Mouse (Mus musculus) heart, postnatal 0 days (tissue): ENCODE measurements around the gene Selenoo. TPM values are rescaled to one million over a fixed set of nuclear protein-coding genes. Genes with fewer than 3 reads are reported as not detected.

Experiments used
- ATAC-seq: fragments of 200-750 bp; cut with Nextera tagmentation; 2 replicates; pipeline ENCODE4 v1.8.0; 2017; ENCODE audit warnings: low read depth, moderate number of reproducible peaks, moderate library complexity; ENCODE audit not compliant: insufficient read depth
- DNase-seq: peaks from one replicate; pipeline ENCODE4 v3.0.0-alpha.2; 2016; ENCODE audit warnings: low spot score
- H3K27ac ChIP-seq: fragments of 300-500 bp; sonication (generic); 2 replicates; pipeline ENCODE4 v1.5.1; 2014; ENCODE audit warnings: low read depth, mild to moderate bottlenecking
- H3K27me3 ChIP-seq: fragments of 300-500 bp; sonication (generic); 2 replicates; pipeline ENCODE4 v1.6.1; 2014; ENCODE audit warnings: low read length, mixed read lengths; ENCODE audit not compliant: control insufficient read depth, insufficient read depth
- H3K36me3 ChIP-seq: fragments of 300-500 bp; sonication (generic); replicated peaks from 2 replicates; pipeline ENCODE4 v1.6.1; 2014; ENCODE audit warnings: low read length, mixed read lengths; ENCODE audit not compliant: control insufficient read depth, insufficient read depth
- H3K4me1 ChIP-seq: fragments of 300-500 bp; sonication (generic); 2 replicates; pipeline ENCODE4 v1.6.1; 2014; ENCODE audit warnings: antibody characterized with exemption; ENCODE audit not compliant: control insufficient read depth, insufficient read depth
- H3K4me2 ChIP-seq: fragments of 300-500 bp; sonication (generic); 2 replicates; pipeline ENCODE4 v1.6.1; 2014; ENCODE audit warnings: low read depth, mild to moderate bottlenecking, low read length, moderate library complexity
- H3K4me3 ChIP-seq: fragments of 300-500 bp; sonication (generic); 2 replicates; pipeline ENCODE4 v1.5.1; 2014; ENCODE audit warnings: low read depth, low read length
- H3K9ac ChIP-seq: fragments of 300-500 bp; sonication (generic); replicated peaks from 2 replicates; pipeline ENCODE4 v1.6.1; 2014; ENCODE audit warnings: low read depth, low read length, mixed read lengths
- H3K9me3 ChIP-seq: fragments of 300-500 bp; sonication (generic); replicated peaks from 2 replicates; pipeline ENCODE4 v1.6.1; 2016; ENCODE audit warnings: low read length; ENCODE audit not compliant: control insufficient read depth
- CTCF ChIP-seq: IDR thresholded peaks from 2 replicates; pipeline ENCODE4 v1.5.1; 2016; ENCODE audit warnings: antibody characterized with exemption, control low read depth, low read depth
- EP300 ChIP-seq: IDR thresholded peaks from 2 replicates; pipeline ENCODE4 v1.6.1; 2016; ENCODE audit warnings: antibody characterized with exemption, low read depth
- WGBS: fragments of 180-500 bp; shearing (Covaris S2); extraction: QIAGEN DNeasy Blood & Tissue Kit; methylation state at CpG from one replicate; pipeline ENCODE4 v1.1.7; 2014; 5-methylcytosine and 5-hydroxymethylcytosine counted together
- polyA plus RNA-seq: library from polyadenylated mRNA; unstranded; fragments of >200 nt; fragmentation: Nextera tagmentation; extraction: Ambion mirVana; gene quantifications from 2 replicates; pipeline ENCODE4 v1.2.1, GENCODE M21; 2015
- total RNA-seq: library from RNA; depleted of rRNA; stranded (reverse); fragments of >200 nt; gene quantifications from 2 replicates; pipeline ENCODE4 v1.2.3, GENCODE M21; 2014; ENCODE audit warnings: low replicate concordance

Selenoo gene
- total and polyA plus RNA-seq, 2 experiments from 2014 or later, result 11.3 to 39.1 TPM

DNA sequence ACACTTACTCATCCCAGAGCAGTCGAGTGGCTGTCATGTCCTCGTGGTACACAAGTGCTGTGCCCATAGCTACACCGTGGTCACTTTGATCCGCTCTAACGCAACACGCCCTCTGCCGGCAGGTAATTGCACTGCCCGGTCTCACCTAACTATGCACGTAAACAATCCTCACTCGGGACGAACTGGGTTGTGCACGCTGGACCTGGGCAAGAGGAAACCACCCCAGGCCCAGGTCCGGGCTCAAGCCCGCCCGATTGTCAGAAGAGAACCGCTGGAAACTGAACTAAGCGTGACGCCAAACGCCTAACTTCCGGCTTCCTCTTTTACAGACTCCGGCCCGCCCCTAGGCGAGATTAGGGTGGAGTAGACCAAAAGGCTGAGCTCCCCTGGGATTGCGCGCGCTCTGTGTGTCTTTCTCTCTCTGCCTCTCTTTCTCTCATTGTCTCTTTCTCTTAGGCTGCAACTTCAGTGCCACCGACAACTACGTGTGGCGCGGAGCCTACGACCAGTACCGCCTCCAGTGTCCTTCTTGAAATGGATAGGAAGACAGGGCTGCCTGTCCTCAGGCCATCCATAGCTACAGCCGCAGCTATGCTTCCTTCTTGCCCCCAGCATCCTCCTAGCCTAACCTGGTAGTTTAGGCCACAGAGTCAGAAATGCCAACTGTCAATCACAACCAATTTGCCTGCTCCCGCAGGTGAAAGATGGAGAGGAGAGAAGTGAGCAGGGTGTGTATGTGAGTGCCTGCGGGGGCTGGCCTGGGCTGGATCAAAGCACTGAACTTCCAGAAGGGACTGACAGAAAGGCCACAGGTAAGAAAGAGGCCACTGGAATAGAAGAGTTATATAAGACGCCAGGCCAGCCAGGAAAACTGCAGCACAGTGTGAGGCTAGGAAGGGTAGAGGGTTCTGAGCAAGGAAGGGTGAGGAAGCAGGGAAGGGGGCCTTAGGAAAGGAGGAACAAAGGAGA is 39.8 kb downstream of the Selenoo start, which contains the start of gene Hdac10:
TSS of gene Hdac10 (minus strand) at position 319 of the 969 bp plus-strand sequence.
- peak within 1 kb of the TSS; percentile 57 for H3K9ac ChIP-seq
- H3K4me2 ChIP-seq, result peak within 1 kb of the TSS; percentile 66
- no peak for TF ChIP-seq EP300
- peak; percentile 82 for TF ChIP-seq CTCF
- no peaks in the 10 kb centered on the region for H3K9me3 ChIP-seq
- H3K27ac ChIP-seq, result peak within 1 kb of the TSS; percentile 79
- H3K4me3 ChIP-seq, result peak within 1 kb of the TSS; percentile 64
- H3K27me3 ChIP-seq, result no peaks in the 10 kb centered on the region
- DNase-seq (peak; percentile 73), ATAC-seq (peak; percentile 88)
- peaks cover 11% of the 10 kb centered on the region for H3K4me1 ChIP-seq
- WGBS, result 3% methylated on average over 36 of the region's 36 CpGs
- 0 out of 2 replicates have a peak, but pooled peaks cover 10% of the 10 kb centered on the region for H3K36me3 ChIP-seq

DNA sequence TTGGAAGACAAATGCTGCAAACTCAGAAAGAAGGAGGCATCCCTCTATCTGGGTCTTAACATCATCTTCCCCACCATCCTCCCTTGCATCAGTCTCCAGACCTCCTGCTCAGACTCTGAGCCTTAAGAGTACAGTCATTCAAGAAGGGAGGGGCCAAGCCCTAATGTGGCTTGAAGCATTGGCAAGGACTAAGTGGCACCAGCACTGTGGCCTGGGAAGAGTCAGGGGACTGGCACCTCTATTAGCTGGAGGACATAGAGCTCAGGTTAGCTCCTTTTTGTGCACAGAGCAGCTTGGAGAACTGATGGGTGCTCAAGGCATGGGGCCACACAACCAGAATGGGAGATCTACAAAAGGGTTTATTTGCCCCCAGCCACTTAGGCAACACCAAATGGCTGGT is 41.4 kb downstream of the Selenoo start:
- 0 out of 2 replicates have a peak, but pooled peaks cover 10% of the 10 kb centered on the region for H3K36me3 ChIP-seq
- no peaks in the 10 kb centered on the region for H3K27me3 ChIP-seq
- no peaks in the 10 kb centered on the region for H3K9me3 ChIP-seq
- H3K27ac ChIP-seq, result no peak overlapping the region
- no peak overlapping the region for H3K9ac ChIP-seq
- TF ChIP-seq CTCF (no peak), EP300 (no peak)
- peaks cover 8% of the 10 kb centered on the region; the same call in 1 of the 2 replicates for H3K4me1 ChIP-seq
- ATAC-seq, result no peak
- no peak for DNase-seq
- no peak overlapping the region for H3K4me3 ChIP-seq
- no peak overlapping the region for H3K4me2 ChIP-seq

GRCm38 (mm10) chr15:89131316-89131715 is 42.4 kb downstream of the Selenoo start:
- H3K4me3 ChIP-seq, result no peak overlapping the region
- H3K27ac ChIP-seq, result no peak overlapping the region
- WGBS, result 77% methylated on average over 3 of the region's 3 CpGs
- no peak overlapping the region for H3K9ac ChIP-seq
- 0 out of 2 replicates have a peak, but pooled peaks cover 10% of the 10 kb centered on the region for H3K36me3 ChIP-seq
- H3K4me1 ChIP-seq, result peaks cover 8% of the 10 kb centered on the region; the same call in 1 of the 2 replicates
- H3K9me3 ChIP-seq, result no peaks in the 10 kb centered on the region
- ATAC-seq, result no peak
- no peaks in the 10 kb centered on the region for H3K27me3 ChIP-seq
- TF ChIP-seq CTCF (no peak), EP300 (no peak)
- H3K4me2 ChIP-seq, result no peak overlapping the region
- no peak for DNase-seq

- Histone ChIP-seq H3K4me1 (peaks cover 6% of the 10 kb centered on the region; the same call in 1 of the 2 replicates), H3K27me3 (peaks cover 5% of the 10 kb centered on the region; the same call in 1 of the 2 replicates), H3K9me3 (no peaks in the 10 kb centered on the region), H3K9ac (no peak overlapping the region), H3K36me3 (0 out of 2 replicates have a peak, but pooled peaks cover 10% of the 10 kb centered on the region), H3K27ac (no peak overlapping the region), H3K4me3 (no peak overlapping the region), H3K4me2 (no peak overlapping the region)
- 99% methylated on average over 4 of the region's 5 CpGs for WGBS
- ATAC-seq (no peak), DNase-seq (no peak)
- no peak for TF ChIP-seq EP300
Observed at GRCm38 (mm10) chr15:89136461-89137155, 47.7 kb downstream of the Selenoo start.

DNA sequence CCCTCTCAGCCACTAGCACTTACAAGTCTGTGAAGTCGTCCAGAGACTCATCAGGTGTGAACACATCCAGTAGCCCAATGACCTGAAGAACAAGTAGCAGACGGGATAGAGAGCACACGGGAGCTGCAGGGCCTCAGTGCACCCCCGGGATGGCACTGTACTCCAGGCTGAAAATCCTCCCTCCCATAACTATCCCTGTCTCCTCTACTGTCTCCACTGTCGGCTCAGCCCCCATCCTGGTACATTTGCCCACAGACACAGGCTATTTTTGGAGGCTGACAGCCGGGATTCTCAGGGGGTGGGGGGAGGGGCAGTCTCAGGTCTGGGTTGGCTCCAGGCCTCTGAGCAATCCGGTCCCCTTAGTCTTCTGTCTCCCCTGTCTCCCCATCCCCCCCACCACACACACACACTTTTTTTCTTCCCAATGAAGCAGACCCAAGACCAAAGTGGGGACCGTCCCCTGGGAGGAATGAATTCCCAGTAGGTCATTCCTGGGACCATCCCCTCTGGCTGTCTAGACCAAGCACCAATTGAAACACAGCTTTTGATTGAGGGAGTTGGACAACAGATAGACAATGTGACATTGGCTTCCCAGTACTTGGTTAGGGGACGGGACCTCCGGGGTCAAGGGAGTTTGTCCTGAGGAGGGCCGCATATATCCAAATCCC is 48.6 kb downstream of the Selenoo start:
- no peaks in the 10 kb centered on the region for H3K9me3 ChIP-seq
- ATAC-seq, result peak; percentile 61
- 0 out of 2 replicates have a peak, but pooled peaks cover 1% of the 10 kb centered on the region for H3K36me3 ChIP-seq
- no peak overlapping the region for H3K9ac ChIP-seq
- H3K4me3 ChIP-seq, result no peak overlapping the region
- TF ChIP-seq EP300 (no peak), CTCF (no peak)
- peak; percentile 56 for DNase-seq
- no peak overlapping the region; the same call in 1 of the 2 replicates for H3K27ac ChIP-seq
- peak overlapping the region; percentile 41 for H3K4me2 ChIP-seq
- peaks cover 6% of the 10 kb centered on the region; the same call in 1 of the 2 replicates for H3K4me1 ChIP-seq
- 31% methylated on average over 11 of the region's 11 CpGs for WGBS
- H3K27me3 ChIP-seq, result peaks cover 9% of the 10 kb centered on the region; the same call in 1 of the 2 replicates
